Mouse (Mus musculus) stomach, embryonic 16.5 days (tissue): ENCODE measurements around the gene Snx11. TPM values are rescaled to one million over a fixed set of nuclear protein-coding genes. Genes with fewer than 3 reads are reported as not detected.
A peak's percentile ranks its signal among the peaks of the same experiment; 100 is the strongest.
"Not testable (repeated sequence)": the region's sequence is repeated elsewhere in the genome, so short reads cannot be mapped to it uniquely, and the experiment has no call there.

Experiments used
- ATAC-seq: fragments of 200-750 bp; cut with Nextera tagmentation; 2 replicates; pipeline ENCODE4 v1.8.0; 2017; ENCODE audit warnings: moderate number of reproducible peaks, moderate TSS enrichment; ENCODE audit not compliant: insufficient read depth, low FRiP score
- H3K27ac ChIP-seq: fragments of 300-500 bp; sonication (generic); 2 replicates; pipeline ENCODE4 v1.5.1; 2014; ENCODE audit warnings: low read length
- H3K27me3 ChIP-seq: fragments of 300-500 bp; sonication (generic); 2 replicates; pipeline ENCODE4 v1.6.1; 2014; ENCODE audit warnings: low read length, control low read depth, mixed read lengths; ENCODE audit not compliant: control insufficient read depth, insufficient read depth
- H3K36me3 ChIP-seq: fragments of 300-500 bp; sonication (generic); 2 replicates; pipeline ENCODE4 v1.6.1; 2014; ENCODE audit warnings: low read length; ENCODE audit not compliant: control insufficient read depth, insufficient read depth
- H3K4me1 ChIP-seq: fragments of 300-500 bp; sonication (generic); 2 replicates; pipeline ENCODE4 v1.6.1; 2014; ENCODE audit warnings: low read length, control low read depth, mixed read lengths; ENCODE audit not compliant: control insufficient read depth, insufficient read depth
- H3K4me2 ChIP-seq: fragments of 300-500 bp; sonication (generic); 2 replicates; pipeline ENCODE4 v1.6.1; 2014; ENCODE audit warnings: low read depth, low read length, mixed read lengths
- H3K4me3 ChIP-seq: fragments of 300-500 bp; sonication (generic); replicated peaks from 2 replicates; pipeline ENCODE4 v1.5.1; 2014; ENCODE audit warnings: mild to moderate bottlenecking, low read length
- H3K9ac ChIP-seq: fragments of 300-500 bp; sonication (generic); 2 replicates; pipeline ENCODE4 v1.6.1; 2014; ENCODE audit warnings: low read length
- H3K9me3 ChIP-seq: fragments of 300-500 bp; sonication (generic); replicated peaks from 2 replicates; pipeline ENCODE4 v1.6.1; 2016; ENCODE audit warnings: low read length, control low read depth; ENCODE audit not compliant: control insufficient read depth
- WGBS: fragments of 180-500 bp; shearing (Covaris S2); extraction: QIAGEN DNeasy Blood & Tissue Kit; methylation state at CpG from one replicate; pipeline ENCODE4 v1.1.7; 2014; 5-methylcytosine and 5-hydroxymethylcytosine counted together
- polyA plus RNA-seq: library from polyadenylated mRNA; unstranded; fragments of >200 nt; fragmentation: Nextera tagmentation; extraction: Ambion mirVana; gene quantifications from 2 replicates; pipeline ENCODE4 v1.2.1, GENCODE M21; 2015

Gene Snx11
- polyA plus RNA-seq, 1 experiment from 2014 or later = 14.6 TPM

- Histone ChIP-seq H3K9ac (no peak overlapping the region), H3K4me1 (peaks cover 13% of the 10 kb centered on the region), H3K27me3 (no peaks in the 10 kb centered on the region), H3K36me3 (no peaks in the 10 kb centered on the region), H3K4me3 (no peak overlapping the region), H3K9me3 (no peaks in the 10 kb centered on the region), H3K4me2 (no peak overlapping the region), H3K27ac (no peak overlapping the region)
- no peak for ATAC-seq
- 32% methylated on average over 9 of the region's 9 CpGs for WGBS
Observed at GRCm38 (mm10) chr11:96786731-96787450, 9.5 kb upstream of the Snx11 start.

GRCm38 (mm10) chr11:96784847-96785246 is 7.5 kb upstream of the Snx11 start:
- H3K4me3 ChIP-seq, H3K27ac ChIP-seq, H3K27me3 ChIP-seq, H3K9me3 ChIP-seq, H3K9ac ChIP-seq, H3K4me2 ChIP-seq, H3K36me3 ChIP-seq, H3K4me1 ChIP-seq, ATAC-seq: not testable (repeated sequence)
- WGBS = 14% methylated on average over 7 of the region's 7 CpGs

- H3K4me1 ChIP-seq = peaks cover 8% of the 10 kb centered on the region; the same call in 1 of the 2 replicates
- H3K27me3 ChIP-seq = no peaks in the 10 kb centered on the region
- no peak overlapping the region for H3K4me3 ChIP-seq
- H3K4me2 ChIP-seq = no peak overlapping the region
- H3K9ac ChIP-seq = no peak overlapping the region
- ATAC-seq = no peak
- no peak overlapping the region for H3K27ac ChIP-seq
- 69% methylated on average over 2 of the region's 2 CpGs for WGBS
- no peaks in the 10 kb centered on the region for H3K36me3 ChIP-seq
- H3K9me3 ChIP-seq = no peaks in the 10 kb centered on the region
Observed at GRCm38 (mm10) chr11:96781425-96781824, 4.1 kb upstream of the Snx11 start.

GRCm38 (mm10) chr11:96780306-96780705 is 2.9 kb upstream of the Snx11 start:
- no peaks in the 10 kb centered on the region for H3K36me3 ChIP-seq
- no peak overlapping the region for H3K9ac ChIP-seq
- WGBS = 66% methylated on average over 5 of the region's 5 CpGs
- H3K9me3 ChIP-seq = no peaks in the 10 kb centered on the region
- no peak overlapping the region for H3K4me2 ChIP-seq
- no peak overlapping the region for H3K4me3 ChIP-seq
- H3K27me3 ChIP-seq = no peaks in the 10 kb centered on the region
- H3K27ac ChIP-seq = no peak overlapping the region
- ATAC-seq = no peak
- peaks cover 10% of the 10 kb centered on the region; the same call in 1 of the 2 replicates for H3K4me1 ChIP-seq

GRCm38 (mm10) chr11:96778061-96778627 is 785 bp upstream of the Snx11 start:
- H3K27me3 ChIP-seq, H3K36me3 ChIP-seq, ATAC-seq, H3K4me1 ChIP-seq, H3K9me3 ChIP-seq: not testable (repeated sequence)
- Histone ChIP-seq H3K27ac (peak overlapping the region; percentile 80), H3K4me3 (peak overlapping the region; percentile 80), H3K4me2 (peak overlapping the region; percentile 80), H3K9ac (peak overlapping the region; percentile 74)
- WGBS = 58% methylated on average over 10 of the region's 10 CpGs

GRCm38 (mm10) chr11:96776068-96776467 is 1.3 kb downstream of the Snx11 start:
- Histone ChIP-seq H3K27me3 (no peaks in the 10 kb centered on the region), H3K4me2 (peak overlapping the region; percentile 80), H3K9me3 (no peaks in the 10 kb centered on the region), H3K9ac (no peak overlapping the region), H3K4me1 (peaks cover 10% of the 10 kb centered on the region; the same call in 1 of the 2 replicates), H3K4me3 (no peak overlapping the region), H3K27ac (no peak overlapping the region), H3K36me3 (no peaks in the 10 kb centered on the region)
- ATAC-seq = no peak
- WGBS = 33% methylated on average over 3 of the region's 3 CpGs

GRCm38 (mm10) chr11:96775665-96776064 is 1.7 kb downstream of the Snx11 start:
- Histone ChIP-seq H3K27ac (no peak overlapping the region), H3K36me3 (no peaks in the 10 kb centered on the region), H3K4me1 (peaks cover 10% of the 10 kb centered on the region; the same call in 1 of the 2 replicates), H3K9ac (no peak overlapping the region), H3K4me3 (no peak overlapping the region), H3K27me3 (no peaks in the 10 kb centered on the region), H3K4me2 (no peak overlapping the region), H3K9me3 (no peaks in the 10 kb centered on the region)
- ATAC-seq = no peak
- 77% methylated on average over 7 of the region's 7 CpGs for WGBS

- Histone ChIP-seq H3K27ac (no peak overlapping the region), H3K4me1 (peaks cover 10% of the 10 kb centered on the region; the same call in 1 of the 2 replicates), H3K27me3 (no peaks in the 10 kb centered on the region), H3K4me3 (no peak overlapping the region), H3K9me3 (no peaks in the 10 kb centered on the region), H3K4me2 (no peak overlapping the region), H3K36me3 (peaks cover 3% of the 10 kb centered on the region; the same call in 1 of the 2 replicates), H3K9ac (no peak overlapping the region)
- no peak for ATAC-seq
- 86% methylated on average over 8 of the region's 8 CpGs for WGBS
Observed at GRCm38 (mm10) chr11:96775063-96775462, 2.3 kb downstream of the Snx11 start.

GRCm38 (mm10) chr11:96774536-96774935 is 2.8 kb downstream of the Snx11 start:
- Histone ChIP-seq H3K4me1 (peaks cover 10% of the 10 kb centered on the region; the same call in 1 of the 2 replicates), H3K27me3 (no peaks in the 10 kb centered on the region), H3K4me2 (no peak overlapping the region), H3K9ac (no peak overlapping the region), H3K4me3 (no peak overlapping the region), H3K27ac (no peak overlapping the region), H3K9me3 (no peaks in the 10 kb centered on the region), H3K36me3 (peaks cover 3% of the 10 kb centered on the region; the same call in 1 of the 2 replicates)
- WGBS = 82% methylated on average over 3 of the region's 3 CpGs
- no peak for ATAC-seq
